Mouse (Mus musculus) forebrain, embryonic 12.5 days (tissue): Measurements from ENCODE around the gene Cacna1a. TPM values are rescaled to one million over a fixed set of nuclear protein-coding genes. Genes with fewer than 3 reads are reported as not detected.

Source experiments
- ATAC-seq: fragments of 200-750 bp; cut with Nextera tagmentation; 2 replicates; pipeline ENCODE4 v1.8.0; 2017; ENCODE audit warnings: moderate TSS enrichment; ENCODE audit not compliant: low FRiP score
- H3K27ac ChIP-seq: fragments of 300-500 bp; sonication (generic); 2 replicates; pipeline ENCODE4 v1.5.1; 2016; ENCODE audit warnings: mild to moderate bottlenecking
- H3K27me3 ChIP-seq: fragments of 300-500 bp; sonication (generic); 2 replicates; pipeline ENCODE4 v1.6.1; 2016; ENCODE audit warnings: mild to moderate bottlenecking
- H3K36me3 ChIP-seq: fragments of 300-500 bp; sonication (generic); replicated peaks from 2 replicates; pipeline ENCODE4 v1.6.1; 2016; ENCODE audit warnings: mild to moderate bottlenecking
- H3K4me1 ChIP-seq: fragments of 300-500 bp; sonication (generic); 2 replicates; pipeline ENCODE4 v1.6.1; 2016
- H3K4me2 ChIP-seq: fragments of 300-500 bp; sonication (generic); 2 replicates; pipeline ENCODE4 v1.6.1; 2016; ENCODE audit warnings: mild to moderate bottlenecking, moderate library complexity
- H3K4me3 ChIP-seq: fragments of 300-500 bp; sonication (generic); replicated peaks from 2 replicates; pipeline ENCODE4 v1.5.1; 2016; ENCODE audit warnings: mild to moderate bottlenecking
- H3K9ac ChIP-seq: fragments of 300-500 bp; sonication (generic); 2 replicates; pipeline ENCODE4 v1.6.1; 2016; ENCODE audit warnings: mild to moderate bottlenecking
- H3K9me3 ChIP-seq: fragments of 300-500 bp; sonication (generic); 2 replicates; pipeline ENCODE4 v1.6.1; 2016
- WGBS: fragments of 180-500 bp; shearing (Covaris S2); methylation state at CpG from one replicate; pipeline ENCODE4 v1.1.7; 2016; 5-methylcytosine and 5-hydroxymethylcytosine counted together
- polyA plus RNA-seq: library from polyadenylated mRNA; unstranded; fragments of >200 nt; fragmentation: Nextera tagmentation; extraction: Ambion mirVana; gene quantifications from 2 replicates; pipeline ENCODE4 v1.2.1, GENCODE M21; 2016

The Cacna1a gene
- polyA plus RNA-seq, 1 experiment from 2014 or later: 11.5 TPM

- ATAC-seq: no peak
- H3K9ac ChIP-seq: no peak overlapping the region
- 0 out of 2 replicates have a peak, but pooled peaks cover under 1% of the 10 kb centered on the region for H3K36me3 ChIP-seq
- no peak overlapping the region for H3K4me3 ChIP-seq
- H3K4me2 ChIP-seq: no peak overlapping the region
- WGBS: 89% methylated on average over 7 of the region's 7 CpGs
- no peaks in the 10 kb centered on the region for H3K4me1 ChIP-seq
- H3K27ac ChIP-seq: no peak overlapping the region
- H3K9me3 ChIP-seq: peaks cover 3% of the 10 kb centered on the region; the same call in 1 of the 2 replicates
- no peaks in the 10 kb centered on the region for H3K27me3 ChIP-seq
Measured at GRCm38 (mm10) chr8:84528036-84528435, 139.8 kb downstream of the Cacna1a start.

DNA sequence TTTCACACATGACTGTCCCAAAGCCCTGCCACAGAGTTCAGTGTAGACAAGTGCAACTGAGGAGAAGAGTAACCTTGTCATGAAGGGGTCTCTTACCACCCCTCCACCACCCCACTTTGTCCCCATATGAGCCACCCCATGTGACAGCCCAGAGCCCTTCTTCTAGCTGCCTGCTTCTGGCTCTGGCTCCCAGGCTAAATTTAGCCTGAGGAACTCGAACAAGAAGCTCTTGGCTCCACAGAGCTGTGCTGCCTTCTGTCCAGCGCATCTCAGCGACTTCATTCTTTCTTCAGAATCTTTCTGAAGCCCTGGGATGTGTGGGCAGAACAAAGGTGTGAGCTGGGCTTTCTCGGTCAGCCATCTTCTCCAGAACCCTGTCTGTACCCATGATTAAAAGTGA lies 141.3 kb downstream of the Cacna1a start:
- H3K27ac ChIP-seq: no peak overlapping the region
- no peak overlapping the region for H3K4me3 ChIP-seq
- no peak for ATAC-seq
- 80% methylated on average over 4 of the region's 4 CpGs for WGBS
- peaks cover 3% of the 10 kb centered on the region; the same call in 1 of the 2 replicates for H3K9me3 ChIP-seq
- H3K36me3 ChIP-seq: peaks cover 9% of the 10 kb centered on the region; the same call in 1 of the 2 replicates
- H3K4me1 ChIP-seq: no peaks in the 10 kb centered on the region
- no peak overlapping the region for H3K9ac ChIP-seq
- H3K4me2 ChIP-seq: no peak overlapping the region
- H3K27me3 ChIP-seq: no peaks in the 10 kb centered on the region

GRCm38 (mm10) chr8:84532725-84533124 lies 144.5 kb downstream of the Cacna1a start:
- Histone ChIP-seq H3K27ac (no peak overlapping the region), H3K4me1 (no peaks in the 10 kb centered on the region), H3K9ac (no peak overlapping the region), H3K27me3 (no peaks in the 10 kb centered on the region), H3K36me3 (peaks cover 32% of the 10 kb centered on the region), H3K4me2 (no peak overlapping the region), H3K9me3 (no peaks in the 10 kb centered on the region), H3K4me3 (no peak overlapping the region)
- ATAC-seq: no peak
- WGBS: 92% methylated on average over 1 of the region's 1 CpGs

GRCm38 (mm10) chr8:84533341-84533740 lies 145.1 kb downstream of the Cacna1a start:
- peaks cover 32% of the 10 kb centered on the region for H3K36me3 ChIP-seq
- H3K4me2 ChIP-seq: no peak overlapping the region
- ATAC-seq: no peak
- no peak overlapping the region for H3K9ac ChIP-seq
- H3K4me1 ChIP-seq: no peaks in the 10 kb centered on the region
- no peaks in the 10 kb centered on the region for H3K27me3 ChIP-seq
- WGBS: 85% methylated on average over 4 of the region's 4 CpGs
- H3K9me3 ChIP-seq: no peaks in the 10 kb centered on the region
- H3K27ac ChIP-seq: no peak overlapping the region
- H3K4me3 ChIP-seq: no peak overlapping the region

DNA sequence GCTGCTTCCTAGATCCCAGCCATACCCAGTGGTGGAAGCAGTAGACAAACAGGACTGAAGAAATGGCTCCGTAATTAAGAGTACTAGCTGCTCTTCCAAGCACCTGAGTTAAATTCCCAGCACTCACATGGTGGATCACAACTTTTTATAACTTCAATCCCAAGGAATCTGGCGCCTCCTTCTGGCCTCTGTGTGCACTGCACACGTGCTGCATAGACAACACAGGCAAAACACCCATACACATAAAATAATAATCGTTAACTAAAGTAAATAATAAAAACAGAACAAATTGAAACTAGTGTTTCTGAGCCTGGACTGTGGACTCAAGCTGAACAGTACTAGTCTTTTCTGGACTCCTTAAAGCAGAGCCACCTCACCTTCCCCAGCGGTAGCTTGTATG lies 148.7 kb downstream of the Cacna1a start:
- no peak for ATAC-seq
- no peak overlapping the region for H3K4me3 ChIP-seq
- H3K4me1 ChIP-seq: no peaks in the 10 kb centered on the region
- peaks cover 32% of the 10 kb centered on the region for H3K36me3 ChIP-seq
- H3K9ac ChIP-seq: no peak overlapping the region
- no peak overlapping the region for H3K27ac ChIP-seq
- H3K9me3 ChIP-seq: no peaks in the 10 kb centered on the region
- 85% methylated on average over 5 of the region's 5 CpGs for WGBS
- no peaks in the 10 kb centered on the region for H3K27me3 ChIP-seq
- H3K4me2 ChIP-seq: no peak overlapping the region

DNA sequence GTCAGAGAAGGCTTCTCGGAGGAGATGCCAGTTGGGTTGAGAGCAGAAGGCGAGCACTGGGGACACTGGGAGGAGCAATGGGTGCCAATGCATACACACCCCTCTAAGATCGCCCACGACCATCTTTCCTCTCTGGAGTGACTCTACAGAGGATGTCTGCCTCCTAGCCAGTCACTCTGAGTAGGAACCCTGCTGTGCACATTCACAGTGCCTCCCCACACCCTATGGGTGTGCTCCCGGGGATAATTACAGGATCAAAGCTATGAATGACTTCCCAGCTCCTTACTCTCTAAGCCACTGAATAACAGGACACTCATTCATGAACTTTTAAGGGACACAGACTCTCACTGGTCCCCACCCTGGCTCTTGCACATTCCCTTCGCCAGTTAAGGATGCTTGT lies 151.1 kb downstream of the Cacna1a start:
- Histone ChIP-seq H3K4me1 (no peaks in the 10 kb centered on the region), H3K27ac (no peak overlapping the region), H3K9me3 (no peaks in the 10 kb centered on the region), H3K4me2 (no peak overlapping the region), H3K27me3 (no peaks in the 10 kb centered on the region), H3K4me3 (no peak overlapping the region), H3K36me3 (peaks cover 24% of the 10 kb centered on the region), H3K9ac (no peak overlapping the region)
- no peak for ATAC-seq
- WGBS: 72% methylated on average over 6 of the region's 6 CpGs

GRCm38 (mm10) chr8:84542481-84542880 lies 154.2 kb downstream of the Cacna1a start:
- no peak overlapping the region for H3K27ac ChIP-seq
- H3K9me3 ChIP-seq: no peaks in the 10 kb centered on the region
- ATAC-seq: no peak
- H3K36me3 ChIP-seq: peaks cover 4% of the 10 kb centered on the region
- no peaks in the 10 kb centered on the region for H3K27me3 ChIP-seq
- no peak overlapping the region for H3K4me2 ChIP-seq
- no peak overlapping the region for H3K9ac ChIP-seq
- no peak overlapping the region for H3K4me3 ChIP-seq
- no peaks in the 10 kb centered on the region for H3K4me1 ChIP-seq
- 80% methylated on average over 7 of the region's 7 CpGs for WGBS

- Histone ChIP-seq H3K4me2 (no peak overlapping the region), H3K9me3 (no peaks in the 10 kb centered on the region), H3K36me3 (peaks cover 8% of the 10 kb centered on the region), H3K27ac (no peak overlapping the region), H3K27me3 (no peaks in the 10 kb centered on the region), H3K4me3 (no peak overlapping the region), H3K9ac (no peak overlapping the region), H3K4me1 (no peaks in the 10 kb centered on the region)
- WGBS: 93% methylated on average over 3 of the region's 3 CpGs
- no peak for ATAC-seq
Measured at GRCm38 (mm10) chr8:84545522-84545921, 157.3 kb downstream of the Cacna1a start.

DNA sequence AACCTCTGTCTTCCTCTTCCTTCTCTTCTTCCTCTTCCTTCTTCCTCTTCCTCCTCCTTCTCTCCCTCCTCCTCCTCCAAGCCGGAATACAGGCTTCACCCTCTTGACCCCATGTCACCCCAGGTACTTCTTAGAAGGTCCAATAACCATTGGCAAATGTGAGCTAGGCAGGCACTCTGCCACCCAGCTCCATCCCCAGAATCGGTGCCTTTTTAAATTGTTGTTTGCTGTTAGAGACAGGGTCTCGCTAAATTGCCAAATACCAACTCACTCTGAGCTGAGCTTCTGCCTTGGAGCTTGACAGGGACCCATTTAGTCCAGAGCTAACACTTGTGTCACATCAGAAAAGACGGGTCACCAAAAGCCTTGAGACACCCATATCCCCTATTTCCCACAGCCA lies 164.2 kb downstream of the Cacna1a start:
- Histone ChIP-seq H3K36me3 (0 out of 2 replicates have a peak, but pooled peaks cover 5% of the 10 kb centered on the region), H3K4me1 (0 out of 2 replicates have a peak, but pooled peaks cover 3% of the 10 kb centered on the region), H3K4me3 (no peak overlapping the region), H3K9me3 (no peaks in the 10 kb centered on the region), H3K9ac (no peak overlapping the region), H3K4me2 (no peak overlapping the region), H3K27me3 (peaks cover 17% of the 10 kb centered on the region), H3K27ac (no peak overlapping the region)
- 90% methylated on average over 4 of the region's 4 CpGs for WGBS
- ATAC-seq: no peak

DNA sequence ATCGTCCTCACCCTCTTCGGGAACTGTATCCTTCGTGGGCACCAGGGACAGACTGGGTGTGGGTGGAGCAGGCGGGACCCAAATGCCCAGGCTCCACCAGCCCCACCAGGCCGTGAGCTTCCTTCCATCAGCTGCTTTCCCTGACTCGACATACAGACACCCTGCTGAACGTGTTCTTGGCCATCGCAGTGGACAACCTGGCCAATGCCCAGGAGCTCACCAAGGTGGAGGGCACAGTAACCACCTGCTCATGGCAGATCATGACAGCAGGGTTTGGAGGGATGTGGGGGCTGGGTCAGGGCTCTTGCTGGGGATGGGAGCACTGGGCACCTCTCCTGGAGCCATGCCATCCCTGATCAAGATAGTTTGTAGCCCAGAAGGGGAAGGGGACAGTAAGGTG lies 164.9 kb downstream of the Cacna1a start:
- H3K4me2 ChIP-seq: no peak overlapping the region
- 0 out of 2 replicates have a peak, but pooled peaks cover 3% of the 10 kb centered on the region for H3K36me3 ChIP-seq
- no peak for ATAC-seq
- H3K9ac ChIP-seq: no peak overlapping the region
- no peak overlapping the region for H3K4me3 ChIP-seq
- H3K27ac ChIP-seq: no peak overlapping the region
- 90% methylated on average over 8 of the region's 8 CpGs for WGBS
- peaks cover 24% of the 10 kb centered on the region for H3K27me3 ChIP-seq
- H3K9me3 ChIP-seq: no peaks in the 10 kb centered on the region
- H3K4me1 ChIP-seq: 0 out of 2 replicates have a peak, but pooled peaks cover 3% of the 10 kb centered on the region

DNA sequence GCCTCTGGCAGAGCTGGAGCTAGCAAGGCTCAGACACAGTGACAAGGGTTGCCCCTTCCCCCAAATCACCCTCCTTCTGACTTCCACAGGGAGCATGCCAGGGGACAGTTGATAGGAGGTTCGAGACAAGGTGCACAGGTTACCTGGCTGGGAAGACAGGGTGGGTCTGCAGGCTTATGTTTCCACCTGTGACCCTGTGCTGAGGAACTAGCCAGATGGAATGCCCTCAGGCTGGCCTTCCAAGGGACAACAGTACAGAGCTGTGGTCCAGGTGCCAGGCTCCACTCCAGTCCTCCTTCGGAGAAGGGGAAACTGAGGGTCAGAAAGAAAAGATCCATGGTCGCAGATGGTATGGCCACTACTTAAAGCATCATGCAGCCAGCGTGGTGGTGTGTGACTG lies 165.4 kb downstream of the Cacna1a start:
- Histone ChIP-seq H3K4me3 (no peak overlapping the region), H3K4me2 (no peak overlapping the region), H3K9ac (no peak overlapping the region), H3K9me3 (no peaks in the 10 kb centered on the region), H3K36me3 (0 out of 2 replicates have a peak, but pooled peaks cover 3% of the 10 kb centered on the region), H3K4me1 (peaks cover 4% of the 10 kb centered on the region; the same call in 1 of the 2 replicates), H3K27ac (no peak overlapping the region), H3K27me3 (peaks cover 29% of the 10 kb centered on the region)
- 82% methylated on average over 4 of the region's 4 CpGs for WGBS
- ATAC-seq: no peak

- no peak overlapping the region for H3K4me3 ChIP-seq
- 53% methylated on average over 14 of the region's 14 CpGs for WGBS
- H3K9ac ChIP-seq: no peak overlapping the region
- peaks cover 12% of the 10 kb centered on the region for H3K4me1 ChIP-seq
- no peak overlapping the region for H3K27ac ChIP-seq
- peak; percentile 61; the same call in 1 of the 2 replicates for ATAC-seq
- 0 out of 2 replicates have a peak, but pooled peaks cover 3% of the 10 kb centered on the region for H3K36me3 ChIP-seq
- no peak overlapping the region for H3K4me2 ChIP-seq
- peaks cover 37% of the 10 kb centered on the region for H3K27me3 ChIP-seq
- H3K9me3 ChIP-seq: no peaks in the 10 kb centered on the region
Measured at GRCm38 (mm10) chr8:84554301-84555027, 166.2 kb downstream of the Cacna1a start.

DNA sequence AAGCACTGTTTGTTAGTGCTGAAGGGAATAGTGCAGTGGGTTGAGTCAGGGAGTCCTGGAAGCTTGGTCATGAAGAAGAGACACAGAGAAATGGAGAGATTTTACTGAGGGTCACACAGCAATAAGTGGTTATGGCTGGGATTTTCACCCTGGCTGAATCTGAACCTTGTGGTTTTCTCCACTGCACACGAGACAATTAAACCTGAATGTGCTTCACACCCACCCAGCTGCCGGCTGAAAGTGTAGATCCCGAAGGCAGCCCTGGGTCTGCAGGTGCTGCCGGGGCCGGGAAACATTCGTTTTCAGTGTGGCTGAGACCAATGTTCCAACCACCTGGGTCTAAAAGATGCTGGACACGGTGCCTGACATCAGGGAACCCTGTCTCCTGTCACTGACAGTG lies 167.0 kb downstream of the Cacna1a start:
- H3K27ac ChIP-seq: no peak overlapping the region
- no peak overlapping the region for H3K9ac ChIP-seq
- H3K27me3 ChIP-seq: peaks cover 46% of the 10 kb centered on the region

More for the DNA sequence above, 167.0 kb downstream of the Cacna1a start:
- Histone ChIP-seq H3K4me2 (no peak overlapping the region), H3K4me1 (peaks cover 12% of the 10 kb centered on the region), H3K36me3 (no peaks in the 10 kb centered on the region), H3K4me3 (no peak overlapping the region), H3K9me3 (no peaks in the 10 kb centered on the region)
- ATAC-seq: no peak
- WGBS: 81% methylated on average over 7 of the region's 7 CpGs
